Mouse (Mus musculus): ENCODE data around the gene Kif2c. TPM values are rescaled to one million over a fixed set of nuclear protein-coding genes. Genes with fewer than 3 reads are reported as not detected.

The Kif2c gene
- polyA plus RNA-seq, 1 experiment from 2014 or later = 6.4 TPM

- Histone ChIP-seq H3K4me1 (ENCODE audit: control insufficient read depth, insufficient read depth, low read length) (peaks cover 12% of the 10 kb centered on the region), H3K4me3 (ENCODE audit: low read depth, low read length) (peak within 1 kb of the TSS; percentile 94), H3K9ac (ENCODE audit: low read depth, low read length) (peak within 1 kb of the TSS; percentile 99), H3K36me3 (ENCODE audit: control insufficient read depth, insufficient read depth, low read length) (peaks cover 21% of the 10 kb centered on the region), H3K27ac (ENCODE audit: low read length) (peak within 1 kb of the TSS; percentile 93), H3K4me2 (ENCODE audit: low read length) (peak within 1 kb of the TSS; percentile 86), H3K9me3 (replicated peaks; ENCODE audit: control insufficient read depth, low read length, poor library complexity, severe bottlenecking) (no peaks in the 10 kb centered on the region), H3K27me3 (ENCODE audit: control insufficient read depth, insufficient read depth, low read depth, low read length) (no peaks in the 10 kb centered on the region)
- WGBS = under 1% methylated on average over 52 of the region's 52 CpGs
- peak; percentile 95 for ATAC-seq
Observed at GRCm38 (mm10) chr4:117155792-117156355, 26.6 kb downstream of the Kif2c start, which contains the start of gene Rps8. Rps8 (minus strand) TSS chr4:117156243.

- Histone ChIP-seq H3K27me3 (ENCODE audit: control insufficient read depth, insufficient read depth, low read depth, low read length) (no peaks in the 10 kb centered on the region), H3K4me2 (ENCODE audit: low read length) (peak overlapping the region; percentile 86), H3K9ac (ENCODE audit: low read depth, low read length) (peak overlapping the region; percentile 99), H3K27ac (ENCODE audit: low read length) (peak overlapping the region; percentile 93), H3K36me3 (ENCODE audit: control insufficient read depth, insufficient read depth, low read length) (peaks cover 27% of the 10 kb centered on the region), H3K4me1 (ENCODE audit: control insufficient read depth, insufficient read depth, low read length) (peaks cover 12% of the 10 kb centered on the region), H3K4me3 (ENCODE audit: low read depth, low read length) (peak overlapping the region; percentile 94), H3K9me3 (replicated peaks; ENCODE audit: control insufficient read depth, low read length, poor library complexity, severe bottlenecking) (no peaks in the 10 kb centered on the region)
- peak; percentile 29 for ATAC-seq
- 2% methylated on average over 44 of the region's 44 CpGs for whole genome bisulfite sequencing
Observed at GRCm38 (mm10) chr4:117155020-117155791, 27.2 kb downstream of the Kif2c start.

GRCm38 (mm10) chr4:117152714-117153113, 29.7 kb downstream of the Kif2c start:
- 84% methylated on average over 5 of the region's 5 CpGs for WGBS
- Histone ChIP-seq H3K36me3 (ENCODE audit: control insufficient read depth, insufficient read depth, low read length) (peaks cover 27% of the 10 kb centered on the region), H3K4me2 (ENCODE audit: low read length) (no peak overlapping the region), H3K4me3 (ENCODE audit: low read depth, low read length) (no peak overlapping the region), H3K9me3 (replicated peaks; ENCODE audit: control insufficient read depth, low read length, poor library complexity, severe bottlenecking) (no peaks in the 10 kb centered on the region), H3K27me3 (ENCODE audit: control insufficient read depth, insufficient read depth, low read depth, low read length) (no peaks in the 10 kb centered on the region), H3K9ac (ENCODE audit: low read depth, low read length) (no peak overlapping the region), H3K27ac (ENCODE audit: low read length) (no peak overlapping the region), H3K4me1 (ENCODE audit: control insufficient read depth, insufficient read depth, low read length) (peaks cover 12% of the 10 kb centered on the region)
- ATAC-seq = no peak

DNA sequence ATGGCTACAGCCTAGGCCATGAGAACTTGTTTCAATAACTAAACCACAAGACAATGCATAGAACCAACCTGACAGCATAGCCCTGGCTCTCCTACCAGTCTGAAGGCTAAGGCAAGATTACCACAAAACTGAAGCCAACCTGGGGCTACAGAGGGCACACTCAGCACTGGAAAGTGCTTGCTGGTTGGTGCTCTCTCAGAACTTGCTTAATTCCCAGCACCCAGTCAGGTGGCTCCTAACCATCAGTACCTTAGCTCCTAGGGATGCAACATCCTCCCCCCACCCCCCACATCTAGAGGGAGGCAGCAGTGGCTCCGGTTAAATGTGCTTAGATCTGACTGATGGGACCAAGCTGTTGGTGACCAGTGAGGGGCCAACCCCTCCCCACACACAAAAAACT, 31.0 kb downstream of the Kif2c start:
- H3K9me3 ChIP-seq (replicated peaks; ENCODE audit: control insufficient read depth, low read length, poor library complexity, severe bottlenecking) = no peaks in the 10 kb centered on the region
- WGBS = 89% methylated on average over 1 of the region's 1 CpGs
- peaks cover 12% of the 10 kb centered on the region for H3K4me1 ChIP-seq (ENCODE audit: control insufficient read depth, insufficient read depth, low read length)
- no peaks in the 10 kb centered on the region for H3K27me3 ChIP-seq (ENCODE audit: control insufficient read depth, insufficient read depth, low read depth, low read length)
- ATAC-seq = no peak
- no peak overlapping the region for H3K4me3 ChIP-seq (ENCODE audit: low read depth, low read length)
- peaks cover 27% of the 10 kb centered on the region for H3K36me3 ChIP-seq (ENCODE audit: control insufficient read depth, insufficient read depth, low read length)
- H3K27ac ChIP-seq (ENCODE audit: low read length) = no peak overlapping the region
- H3K9ac ChIP-seq (ENCODE audit: low read depth, low read length) = no peak overlapping the region
- H3K4me2 ChIP-seq (ENCODE audit: low read length) = no peak overlapping the region

DNA sequence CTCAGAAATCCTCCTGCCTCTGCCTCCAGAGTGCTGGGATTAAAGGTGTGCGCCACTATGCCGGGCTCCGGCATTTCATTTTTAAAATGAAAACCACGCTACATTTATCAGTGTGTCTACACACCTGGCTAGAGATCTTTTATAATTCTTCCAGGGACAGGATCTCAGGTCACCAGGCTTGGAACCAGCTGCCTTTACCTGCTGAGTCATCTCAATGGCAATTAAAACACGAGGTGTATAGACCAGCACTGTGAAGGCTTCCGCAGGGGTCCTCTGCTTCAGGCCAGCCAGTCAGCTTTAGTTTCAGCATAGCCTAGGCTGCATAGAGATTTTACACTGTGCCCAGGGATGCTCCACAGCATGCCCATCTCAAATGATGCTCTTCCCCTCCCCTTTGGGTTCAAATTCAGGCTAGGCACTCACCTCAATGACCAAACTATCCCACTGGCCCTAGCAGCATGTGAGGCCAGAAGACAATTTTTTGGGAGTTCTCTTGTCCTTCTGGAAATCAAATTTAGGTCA, 32.2 kb downstream of the Kif2c start:
- H3K27me3 ChIP-seq (ENCODE audit: control insufficient read depth, insufficient read depth, low read depth, low read length) = no peaks in the 10 kb centered on the region
- H3K4me3 ChIP-seq (ENCODE audit: low read depth, low read length) = no peak overlapping the region
- 93% methylated on average over 6 of the region's 6 CpGs for WGBS
- peaks cover 27% of the 10 kb centered on the region for H3K36me3 ChIP-seq (ENCODE audit: control insufficient read depth, insufficient read depth, low read length)
- no peak overlapping the region for H3K4me2 ChIP-seq (ENCODE audit: low read length)
- H3K9me3 ChIP-seq (replicated peaks; ENCODE audit: control insufficient read depth, low read length, poor library complexity, severe bottlenecking) = no peaks in the 10 kb centered on the region
- no peak overlapping the region for H3K9ac ChIP-seq (ENCODE audit: low read depth, low read length)
- H3K4me1 ChIP-seq (ENCODE audit: control insufficient read depth, insufficient read depth, low read length) = peaks cover 12% of the 10 kb centered on the region
- ATAC-seq = no peak
- H3K27ac ChIP-seq (ENCODE audit: low read length) = no peak overlapping the region

GRCm38 (mm10) chr4:117149291-117150211, 32.9 kb downstream of the Kif2c start:
- Histone ChIP-seq H3K27ac (ENCODE audit: low read length) (no peak overlapping the region), H3K9me3 (replicated peaks; ENCODE audit: control insufficient read depth, low read length, poor library complexity, severe bottlenecking) (no peaks in the 10 kb centered on the region), H3K4me2 (ENCODE audit: low read length) (no peak overlapping the region), H3K9ac (ENCODE audit: low read depth, low read length) (no peak overlapping the region), H3K4me3 (ENCODE audit: low read depth, low read length) (no peak overlapping the region), H3K36me3 (ENCODE audit: control insufficient read depth, insufficient read depth, low read length) (peaks cover 27% of the 10 kb centered on the region), H3K27me3 (ENCODE audit: control insufficient read depth, insufficient read depth, low read depth, low read length) (no peaks in the 10 kb centered on the region), H3K4me1 (ENCODE audit: control insufficient read depth, insufficient read depth, low read length) (peaks cover 7% of the 10 kb centered on the region)
- WGBS = 79% methylated on average over 6 of the region's 6 CpGs
- no peak for ATAC-seq

DNA sequence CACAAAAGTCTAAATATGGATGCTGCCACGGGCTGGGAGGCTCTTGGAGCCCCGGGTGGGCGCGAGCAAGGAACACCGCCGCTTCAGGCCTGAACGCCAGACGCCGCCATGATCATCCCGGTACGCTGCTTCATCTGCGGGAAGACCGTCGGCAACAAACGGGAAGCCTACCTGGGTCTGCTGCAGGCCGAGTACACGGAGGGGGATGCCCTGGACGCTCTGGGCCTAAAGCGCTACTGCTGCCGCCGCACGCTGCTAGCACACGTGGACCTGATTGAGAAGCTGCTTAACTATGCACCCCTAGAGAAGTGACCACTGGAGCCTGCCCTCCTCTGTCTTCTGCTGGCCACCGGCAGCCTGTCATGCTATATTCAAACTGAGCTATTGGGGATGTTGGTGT, 33.6 kb downstream of the Kif2c start:
- ATAC-seq = no peak
- Histone ChIP-seq H3K4me2 (ENCODE audit: low read length) (no peak overlapping the region), H3K9me3 (replicated peaks; ENCODE audit: control insufficient read depth, low read length, poor library complexity, severe bottlenecking) (no peaks in the 10 kb centered on the region), H3K27me3 (ENCODE audit: control insufficient read depth, insufficient read depth, low read depth, low read length) (no peaks in the 10 kb centered on the region), H3K36me3 (ENCODE audit: control insufficient read depth, insufficient read depth, low read length) (peaks cover 27% of the 10 kb centered on the region), H3K27ac (ENCODE audit: low read length) (no peak overlapping the region), H3K4me1 (ENCODE audit: control insufficient read depth, insufficient read depth, low read length) (peaks cover 2% of the 10 kb centered on the region; the same call in 1 of the 2 replicates), H3K9ac (ENCODE audit: low read depth, low read length) (no peak overlapping the region), H3K4me3 (ENCODE audit: low read depth, low read length) (no peak overlapping the region)
- 68% methylated on average over 24 of the region's 24 CpGs for WGBS

DNA sequence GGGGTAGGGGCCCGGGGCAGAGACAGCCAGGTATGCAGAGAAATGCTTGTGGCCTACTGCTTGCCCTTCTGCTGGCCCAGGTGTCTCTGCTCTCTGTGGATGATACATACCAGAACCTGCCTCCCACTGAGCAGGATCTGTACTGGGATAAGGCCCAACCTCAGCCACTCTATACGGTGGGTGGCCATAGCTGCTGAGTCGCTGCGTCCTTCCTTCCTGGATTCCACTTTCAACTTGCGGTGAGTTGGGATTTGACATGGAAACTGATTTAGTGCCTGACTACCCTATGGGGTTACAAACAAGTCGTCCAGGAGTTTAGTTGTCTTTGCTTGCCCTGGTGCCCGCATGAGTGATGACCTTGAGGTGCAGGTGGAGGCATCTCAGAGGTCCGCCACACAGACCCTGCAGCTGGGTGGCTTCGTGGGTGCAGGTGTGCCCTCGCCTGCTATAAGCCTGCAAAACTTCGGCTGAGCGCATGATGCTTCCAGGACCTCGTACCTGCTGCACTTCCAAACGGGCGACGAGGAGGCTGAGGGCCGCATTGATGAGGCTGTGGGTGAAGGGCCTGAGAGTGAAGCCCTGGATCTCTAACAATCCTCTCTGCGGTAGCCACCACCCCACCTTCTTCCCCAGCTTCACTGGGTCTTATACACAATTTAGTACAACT, 34.3 kb downstream of the Kif2c start:
- no peak overlapping the region for H3K4me2 ChIP-seq (ENCODE audit: low read length)
- peaks cover 21% of the 10 kb centered on the region for H3K36me3 ChIP-seq (ENCODE audit: control insufficient read depth, insufficient read depth, low read length)
- no peak for ATAC-seq
- H3K9ac ChIP-seq (ENCODE audit: low read depth, low read length) = no peak overlapping the region
- H3K4me1 ChIP-seq (ENCODE audit: control insufficient read depth, insufficient read depth, low read length) = peaks cover 2% of the 10 kb centered on the region; the same call in 1 of the 2 replicates
- no peak overlapping the region for H3K4me3 ChIP-seq (ENCODE audit: low read depth, low read length)
- no peaks in the 10 kb centered on the region for H3K9me3 ChIP-seq (replicated peaks; ENCODE audit: control insufficient read depth, low read length, poor library complexity, severe bottlenecking)
- 88% methylated on average over 18 of the region's 18 CpGs for WGBS
- no peak overlapping the region for H3K27ac ChIP-seq (ENCODE audit: low read length)
- no peaks in the 10 kb centered on the region for H3K27me3 ChIP-seq (ENCODE audit: control insufficient read depth, insufficient read depth, low read depth, low read length)
